In genomic region chr3:113280285-113280684, GRCm38 (mm10) we compare ENCODE assay signal across 21 mouse cellular contexts. TPM values are rescaled to one million over a fixed set of nuclear protein-coding genes. Genes with fewer than 3 reads are reported as not detected.
DNase-seq lines count a peak whose midpoint lies in the region; ATAC-seq lines count a peak whose summit lies in the region.
"Not testable (repeated sequence)": the region's sequence is repeated elsewhere in the genome, so short reads cannot be mapped to it uniquely, and the experiment has no call there.
"Had no signal": no experiment of that assay in that cellular context is flagged by ENCODE, and none has a peak within 500 bp of the region (broad histone marks: within the 10 kb centered on the region; RNA-seq: fewer than 3 reads in every experiment).

No protein-coding gene starts in this region.

- not testable (repeated sequence) for H3K27me3 ChIP-seq in forebrain, embryonic 11.5 days (ENCODE audit: control insufficient read depth, insufficient read depth, low read length); intestine, embryonic 15.5 days (replicated peaks); limb, embryonic 11.5 days (ENCODE audit: control insufficient read depth, insufficient read depth, low read length); midbrain, embryonic 12.5 days; stomach, embryonic 16.5 days (ENCODE audit: control insufficient read depth, insufficient read depth, low read length)

- not testable (repeated sequence) for H3K9me3 ChIP-seq in forebrain, embryonic 11.5 days (ENCODE audit: control insufficient read depth, low read length); intestine, embryonic 15.5 days; limb, embryonic 11.5 days (ENCODE audit: control insufficient read depth, low read length); midbrain, embryonic 12.5 days; stomach, embryonic 16.5 days (replicated peaks; ENCODE audit: control insufficient read depth, low read length)

- not testable (repeated sequence) for DNase-seq in forebrain, embryonic 11.5 days (ENCODE audit: low spot score); limb, embryonic 11.5 days (ENCODE audit: low spot score)

- not testable (repeated sequence) for H3K4me3 ChIP-seq in forebrain, embryonic 11.5 days (ENCODE audit: low read depth, low read length); intestine, embryonic 15.5 days (replicated peaks); limb, embryonic 11.5 days (ENCODE audit: low read depth, low read length); midbrain, embryonic 12.5 days; stomach, embryonic 16.5 days (replicated peaks; ENCODE audit: low read length)

- H3K27ac ChIP-seq in forebrain, embryonic 11.5 days (ENCODE audit: low read depth, low read length); intestine, embryonic 15.5 days; limb, embryonic 11.5 days (replicated peaks; ENCODE audit: low read depth, low read length); midbrain, embryonic 12.5 days (replicated peaks); stomach, embryonic 16.5 days (ENCODE audit: low read length): not testable (repeated sequence)

- H3K36me3 ChIP-seq in forebrain, embryonic 11.5 days (ENCODE audit: control insufficient read depth, insufficient read depth, low read length); intestine, embryonic 15.5 days; limb, embryonic 11.5 days (ENCODE audit: control insufficient read depth, insufficient read depth, low read length); midbrain, embryonic 12.5 days; stomach, embryonic 16.5 days (ENCODE audit: control insufficient read depth, insufficient read depth, low read length): not testable (repeated sequence)

- H3K9ac ChIP-seq in forebrain, embryonic 11.5 days (ENCODE audit: low read length); intestine, embryonic 15.5 days; limb, embryonic 11.5 days (ENCODE audit: low read length); midbrain, embryonic 12.5 days (replicated peaks); stomach, embryonic 16.5 days (ENCODE audit: low read length): not testable (repeated sequence)

- peak; percentile 60 for ATAC-seq in forebrain, embryonic 11.5 days (replicated peaks; ENCODE audit: low FRiP score)
- peak; percentile 22 to 32; a peak in 1 of 4 replicates for ATAC-seq in hematopoietic stem cell, adult 5-6 weeks (replicated peaks in 1 of 2; ENCODE audit: insufficient read depth in 1 of 2, low FRiP score in 2 of 2, low TSS enrichment in 1 of 2, low read depth in 1 of 2, poor library complexity in 2 of 2, severe bottlenecking in 2 of 2)
- ATAC-seq in intestine, embryonic 15.5 days = peak; percentile 62; the same call in 1 of the 2 replicates
- ATAC-seq in limb, embryonic 11.5 days (ENCODE audit: insufficient number of reproducible peaks, low FRiP score, low TSS enrichment, low read depth) = 0 out of 2 replicates have a peak, but pooled peaks have one; percentile 13
- ATAC-seq in midbrain, embryonic 12.5 days (ENCODE audit: low FRiP score, low read depth) = 0 out of 2 replicates have a peak, but pooled peaks have one; percentile 19
- ATAC-seq in monocyte, adult 5-6 weeks (replicated peaks; ENCODE audit: insufficient number of reproducible peaks, low FRiP score, low TSS enrichment, poor library complexity, severe bottlenecking) = peak; percentile 40; the same call in 1 of the 2 replicates
- 0 out of 2 replicates have a peak, but pooled peaks have one; percentile 6 for ATAC-seq in neutrophil, adult 5-6 weeks (ENCODE audit: extremely low read depth, insufficient number of reproducible peaks, low FRiP score, poor library complexity, severe bottlenecking)
- ATAC-seq in stomach, embryonic 16.5 days (ENCODE audit: insufficient read depth, low FRiP score) = peak; percentile 37; the same call in 1 of the 2 replicates

- not testable (repeated sequence) for H3K4me1 ChIP-seq in forebrain, embryonic 11.5 days (replicated peaks; ENCODE audit: control insufficient read depth, insufficient read depth, low read length); intestine, embryonic 15.5 days (replicated peaks); limb, embryonic 11.5 days (ENCODE audit: control insufficient read depth, insufficient read depth, low read length); midbrain, embryonic 12.5 days; stomach, embryonic 16.5 days (ENCODE audit: control insufficient read depth, insufficient read depth, low read length)

- H3K4me2 ChIP-seq in forebrain, embryonic 11.5 days (ENCODE audit: low read depth, low read length, severe bottlenecking); intestine, embryonic 15.5 days (replicated peaks); limb, embryonic 11.5 days (ENCODE audit: low read depth, severe bottlenecking); midbrain, embryonic 12.5 days (replicated peaks); stomach, embryonic 16.5 days (ENCODE audit: low read depth, low read length): not testable (repeated sequence)

RNA-seq across cellular contexts. Expression of gene Amy2a4, which starts 11.0 kb away (rescaled TPM):
- polyA plus RNA-seq in forebrain, embryonic 11.5 days (2014; fragmentation: Nextera tagmentation; extraction: Ambion mirVana) = not detected in 2 replicates
- not detected in 2 replicates for total RNA-seq in hematopoietic stem cell, adult 5-6 weeks (2017)
- polyA plus RNA-seq in intestine, embryonic 15.5 days (2015; fragmentation: Nextera tagmentation; extraction: Ambion mirVana) = 275 and 706 TPM in 2 replicates
- polyA plus RNA-seq in limb, embryonic 11.5 days (2014; fragmentation: Nextera tagmentation; extraction: Ambion mirVana) = not detected in 2 replicates
- polyA plus RNA-seq in midbrain, embryonic 12.5 days (2016; fragmentation: Nextera tagmentation; extraction: Ambion mirVana) = not detected in 2 replicates
- total RNA-seq in monocyte, adult 5-6 weeks (2017) = not detected in 3 replicates
- total RNA-seq in neutrophil, adult 5-6 weeks (2017) = not detected in 2 replicates
- 923 and 1,054 TPM in 2 replicates for polyA plus RNA-seq in stomach, embryonic 16.5 days (2015; fragmentation: Nextera tagmentation; extraction: Ambion mirVana)
- total RNA-seq: adrenal gland, adult 2 months; adrenal gland, postnatal 10 days; adrenal gland, postnatal 25 days; common myeloid progenitor, adult 5-6 weeks; ES-E14; forebrain, postnatal 0 days; MEL had no signal
- polyA plus RNA-seq: adrenal gland, adult 2 months; C2C12; embryonic facial prominence, embryonic 11.5 days; embryonic facial prominence, embryonic 14.5 days; forebrain, embryonic 13.5 days; forebrain, embryonic 15.5 days; forebrain, postnatal 0 days had no signal

RNA-seq across cellular contexts. Expression of gene Amy2a5, which starts 21.6 kb away (rescaled TPM):
- 0.09 and 0.16 TPM in 2 replicates for polyA plus RNA-seq in forebrain, embryonic 11.5 days (2014; fragmentation: Nextera tagmentation; extraction: Ambion mirVana)
- total RNA-seq in hematopoietic stem cell, adult 5-6 weeks (2017) = not detected in 2 replicates
- 137 and 310 TPM in 2 replicates for polyA plus RNA-seq in intestine, embryonic 15.5 days (2015; fragmentation: Nextera tagmentation; extraction: Ambion mirVana)
- not detected in 2 replicates for polyA plus RNA-seq in limb, embryonic 11.5 days (2014; fragmentation: Nextera tagmentation; extraction: Ambion mirVana)
- polyA plus RNA-seq in midbrain, embryonic 12.5 days (2016; fragmentation: Nextera tagmentation; extraction: Ambion mirVana) = 0.07 and 0.15 TPM in 2 replicates
- total RNA-seq in monocyte, adult 5-6 weeks (2017) = not detected in 3 replicates
- not detected in 2 replicates for total RNA-seq in neutrophil, adult 5-6 weeks (2017)
- polyA plus RNA-seq in stomach, embryonic 16.5 days (2015; fragmentation: Nextera tagmentation; extraction: Ambion mirVana) = 424 and 461 TPM in 2 replicates
- total RNA-seq: common myeloid progenitor, adult 5-6 weeks; ES-E14; forebrain, postnatal 0 days; MEL had no signal
- polyA plus RNA-seq: brain, embryonic 14.5 days; C2C12; embryonic facial prominence, embryonic 11.5 days; embryonic facial prominence, embryonic 14.5 days; forebrain, embryonic 15.5 days; forebrain, postnatal 0 days had no signal

RNA-seq across cellular contexts. Expression of gene Amy2a3, which starts 43.6 kb away (rescaled TPM):
- polyA plus RNA-seq in forebrain, embryonic 11.5 days (2014; fragmentation: Nextera tagmentation; extraction: Ambion mirVana) = not detected in 2 replicates
- total RNA-seq in hematopoietic stem cell, adult 5-6 weeks (2017) = not detected in 2 replicates
- 275 and 706 TPM in 2 replicates for polyA plus RNA-seq in intestine, embryonic 15.5 days (2015; fragmentation: Nextera tagmentation; extraction: Ambion mirVana)
- not detected in 2 replicates for polyA plus RNA-seq in limb, embryonic 11.5 days (2014; fragmentation: Nextera tagmentation; extraction: Ambion mirVana)
- polyA plus RNA-seq in midbrain, embryonic 12.5 days (2016; fragmentation: Nextera tagmentation; extraction: Ambion mirVana) = not detected in 2 replicates
- not detected in 3 replicates for total RNA-seq in monocyte, adult 5-6 weeks (2017)
- not detected in 2 replicates for total RNA-seq in neutrophil, adult 5-6 weeks (2017)
- 923 and 1,054 TPM in 2 replicates for polyA plus RNA-seq in stomach, embryonic 16.5 days (2015; fragmentation: Nextera tagmentation; extraction: Ambion mirVana)
- total RNA-seq: adrenal gland, adult 2 months; adrenal gland, postnatal 10 days; adrenal gland, postnatal 25 days; common myeloid progenitor, adult 5-6 weeks; ES-E14; forebrain, postnatal 0 days; MEL had no signal
- polyA plus RNA-seq: adrenal gland, adult 2 months; C2C12; embryonic facial prominence, embryonic 11.5 days; embryonic facial prominence, embryonic 14.5 days; forebrain, embryonic 13.5 days; forebrain, embryonic 15.5 days; forebrain, postnatal 0 days had no signal

Comparison
In these comparisons a context has a peak if more than half of its experiments do, and no peak if none do; other contexts are left out.
1. ATAC-seq: peak in every context shown above with its lines; median percentile 62 in intestine, embryonic 15.5 days; 60 in forebrain, embryonic 11.5 days; 40 in monocyte, adult 5-6 weeks; 37 in stomach, embryonic 16.5 days; 27 in hematopoietic stem cell, adult 5-6 weeks; 19 in midbrain, embryonic 12.5 days; 13 in limb, embryonic 11.5 days; 6 in neutrophil, adult 5-6 weeks.
2. RNA of gene Amy2a4, which starts 11.0 kb away (polyA plus RNA-seq): 923 to 1,054 TPM in stomach, embryonic 16.5 days and 275 to 706 TPM in intestine, embryonic 15.5 days; not detected in forebrain, embryonic 11.5 days, not detected in limb, embryonic 11.5 days and not detected in midbrain, embryonic 12.5 days; every median in the first group is over 100 times any median in the second.
3. RNA of gene Amy2a5, which starts 21.6 kb away (polyA plus RNA-seq): 424 to 461 TPM in stomach, embryonic 16.5 days and 137 to 310 TPM in intestine, embryonic 15.5 days; 0.07 to 0.15 TPM in midbrain, embryonic 12.5 days, 0.09 to 0.16 TPM in forebrain, embryonic 11.5 days and not detected in limb, embryonic 11.5 days; every median in the first group is over 100 times any median in the second.
4. RNA of gene Amy2a3, which starts 43.6 kb away (polyA plus RNA-seq): 923 to 1,054 TPM in stomach, embryonic 16.5 days and 275 to 706 TPM in intestine, embryonic 15.5 days; not detected in forebrain, embryonic 11.5 days, not detected in limb, embryonic 11.5 days and not detected in midbrain, embryonic 12.5 days; every median in the first group is over 100 times any median in the second.